In genomic region chr8:114473546-114473945, GRCm38 (mm10) we compare ENCODE assay signal across 33 mouse cellular contexts. TPM values are rescaled to one million over a fixed set of nuclear protein-coding genes. Genes with fewer than 3 reads are reported as not detected.
"Had no signal": no experiment of that assay in that cellular context is flagged by ENCODE, and none has a peak within 500 bp of the region (broad histone marks: within the 10 kb centered on the region; RNA-seq: fewer than 3 reads in every experiment).

No protein-coding gene starts in this region.

- H3K9me3 ChIP-seq: liver, embryonic 13.5 days; midbrain, embryonic 10.5 days; midbrain, embryonic 13.5 days; neural tube, embryonic 13.5 days had no signal

- DNase-seq: kidney, adult 2 months; kidney, postnatal 25 days; layer of hippocampus, postnatal 36 days; liver, embryonic 13.5 days; lung, adult 2 months; lung, postnatal 14 days; retina, postnatal 1 day; right cerebral cortex, postnatal 25 days; thymus, adult 18-20 months; thymus, postnatal 36 days had no signal

- H3K9ac ChIP-seq: liver, embryonic 13.5 days; midbrain, embryonic 13.5 days; neural tube, embryonic 13.5 days had no signal

- H3K4me3 ChIP-seq: left cerebral cortex, adult 2 months; liver, embryonic 13.5 days; megakaryocyte, embryonic 14.5 days; midbrain, embryonic 10.5 days; midbrain, embryonic 13.5 days; myocyte; neural tube, embryonic 13.5 days had no signal

- H3K27ac ChIP-seq: kidney, postnatal 0 days; left cerebral cortex, adult 2 months; liver, embryonic 13.5 days; macrophage; midbrain, embryonic 10.5 days; midbrain, embryonic 13.5 days; neural tube, embryonic 13.5 days had no signal

- H3K4me1 ChIP-seq: liver, embryonic 13.5 days; midbrain, embryonic 13.5 days had no signal

- H3K36me3 ChIP-seq: midbrain, embryonic 13.5 days; neural tube, embryonic 13.5 days had no signal

- ATAC-seq: midbrain, embryonic 13.5 days; midbrain, embryonic 16.5 days had no signal

- H3K4me2 ChIP-seq: liver, embryonic 13.5 days; midbrain, embryonic 13.5 days; neural tube, embryonic 13.5 days had no signal

- H3K27me3 ChIP-seq: liver, embryonic 13.5 days; megakaryocyte, embryonic 14.5 days; midbrain, embryonic 13.5 days; neural tube, embryonic 13.5 days had no signal

RNA-seq across cellular contexts. Expression of gene Clec3a, which starts 55.7 kb away (rescaled TPM):
- total RNA-seq: layer of hippocampus, adult 8-10 months; layer of hippocampus, postnatal 10 days; layer of hippocampus, postnatal 36 days; left cerebral cortex, adult 2 months; left cerebral cortex, postnatal 10 days; left cerebral cortex, postnatal 36 days; liver, adult 2 months; monocyte, adult 5-6 weeks; neutrophil, adult 5-6 weeks had no signal
- polyA plus RNA-seq: kidney, adult 2 months; kidney, embryonic 14.5 days; kidney, postnatal 0 days; limb, embryonic 11.5 days; liver, adult 2 months; liver, embryonic 13.5 days; liver, embryonic 16.5 days; lung, adult 2 months; macrophage; midbrain, embryonic 10.5 days; midbrain, embryonic 13.5 days; midbrain, embryonic 16.5 days; myocyte; neural tube, embryonic 13.5 days; small intestine, adult 2 months; spleen, adult 2 months; testis, adult 2 months; urinary bladder, adult 2 months had no signal
